Mouse (Mus musculus) myocyte (in vitro differentiated cells): Measurements from ENCODE around the gene Kansl1l. TPM values are rescaled to one million over a fixed set of nuclear protein-coding genes. Genes with fewer than 3 reads are reported as not detected.

ENCODE experiments used
- H3K27me3 ChIP-seq: one replicate; pipeline ENCODE4 v1.6.1; 2011; ENCODE audit not compliant: control insufficient read depth, insufficient read depth, insufficient read length
- H3K36me3 ChIP-seq: one replicate; pipeline ENCODE4 v1.6.1; 2011; ENCODE audit not compliant: control insufficient read depth, insufficient read depth
- H3K4me2 ChIP-seq: one replicate; pipeline ENCODE4 v1.6.1; 2011; ENCODE audit warnings: low read depth, control low read depth
- H3K4me3 ChIP-seq: one replicate; pipeline ENCODE4 v1.5.1; 2011; ENCODE audit warnings: mild to moderate bottlenecking, control low read depth, moderate library complexity
- H3K79me2 ChIP-seq: one replicate; pipeline ENCODE4 v1.6.1; 2011; ENCODE audit not compliant: control insufficient read depth, insufficient read depth
- H3ac ChIP-seq: one replicate; pipeline ENCODE4 v1.6.1; 2011; ENCODE audit not compliant: control insufficient read depth, insufficient read length
- CEBPB ChIP-seq: IDR thresholded peaks from 2 replicates; pipeline ENCODE4 v1.6.1; 2011; ENCODE audit warnings: mild to moderate bottlenecking, moderate library complexity; ENCODE audit not compliant: poor library complexity, insufficient read depth, severe bottlenecking
- E2F4 ChIP-seq: IDR thresholded peaks from one replicate; pipeline ENCODE4 v1.6.1; 2011; ENCODE audit warnings: mild to moderate bottlenecking, control low read depth, moderate library complexity; ENCODE audit not compliant: insufficient read depth
- MAX ChIP-seq: IDR thresholded peaks from one replicate; pipeline ENCODE4 v1.6.1; 2011; ENCODE audit warnings: low read depth, mild to moderate bottlenecking, control low read depth
- MYOD1 ChIP-seq, 3 experiments: IDR thresholded peaks; one replicate each; pipeline ENCODE4 v1.6.1; 2011; ENCODE audit warnings: control low read depth in 2 of 3, low read depth in 2 of 3, mild to moderate bottlenecking in 2 of 3, moderate library complexity in 1 of 3; ENCODE audit not compliant: insufficient read length in 2 of 3, control insufficient read depth in 1 of 3
- MYOG ChIP-seq, 3 experiments: IDR thresholded peaks; one replicate each; pipeline ENCODE4 v1.6.1; 2011; ENCODE audit warnings: control low read depth in 2 of 3, low read depth in 2 of 3, mild to moderate bottlenecking in 2 of 3; ENCODE audit not compliant: insufficient read length in 2 of 3, control insufficient read depth in 1 of 3, insufficient read depth in 1 of 3
- POLR2A ChIP-seq: IDR thresholded peaks from one replicate; pipeline ENCODE4 v1.6.1; 2011; ENCODE audit warnings: low read depth, mild to moderate bottlenecking, control low read depth, moderate library complexity; ENCODE audit not compliant: insufficient read length
- POLR2AphosphoS2 ChIP-seq: IDR thresholded peaks from one replicate; pipeline ENCODE4 v1.6.1; 2011; ENCODE audit warnings: low read depth, control low read depth; ENCODE audit not compliant: insufficient read length
- REST ChIP-seq: IDR thresholded peaks from one replicate; pipeline ENCODE4 v1.6.1; 2011; ENCODE audit warnings: mild to moderate bottlenecking, control low read depth, moderate library complexity; ENCODE audit not compliant: insufficient read depth, insufficient read length
- SRF ChIP-seq: IDR thresholded peaks from one replicate; pipeline ENCODE4 v1.6.1; 2011; ENCODE audit warnings: low read depth; ENCODE audit not compliant: control insufficient read depth, insufficient read length
- TCF12 ChIP-seq: IDR thresholded peaks from one replicate; pipeline ENCODE4 v1.6.1; 2011; ENCODE audit warnings: mild to moderate bottlenecking, control low read depth; ENCODE audit not compliant: poor library complexity, insufficient read depth, severe bottlenecking
- TCF3 ChIP-seq: IDR thresholded peaks from one replicate; pipeline ENCODE4 v1.6.1; 2011; ENCODE audit warnings: low read depth, control low read depth; ENCODE audit not compliant: insufficient read length
- USF1 ChIP-seq: IDR thresholded peaks from one replicate; pipeline ENCODE4 v1.6.1; 2011; ENCODE audit warnings: low read depth, mild to moderate bottlenecking, control low read depth, moderate library complexity
- polyA plus RNA-seq: library from polyadenylated mRNA; unstranded; fragments of >200 nt; fragmentation: generic; extraction: Trizol; gene quantifications from one replicate; pipeline ENCODE4 v1.2.1, GENCODE M21; 2012; ENCODE audit warnings: missing spikeins

The Kansl1l gene
- polyA plus RNA-seq, 1 experiment: 4.4 TPM

DNA sequence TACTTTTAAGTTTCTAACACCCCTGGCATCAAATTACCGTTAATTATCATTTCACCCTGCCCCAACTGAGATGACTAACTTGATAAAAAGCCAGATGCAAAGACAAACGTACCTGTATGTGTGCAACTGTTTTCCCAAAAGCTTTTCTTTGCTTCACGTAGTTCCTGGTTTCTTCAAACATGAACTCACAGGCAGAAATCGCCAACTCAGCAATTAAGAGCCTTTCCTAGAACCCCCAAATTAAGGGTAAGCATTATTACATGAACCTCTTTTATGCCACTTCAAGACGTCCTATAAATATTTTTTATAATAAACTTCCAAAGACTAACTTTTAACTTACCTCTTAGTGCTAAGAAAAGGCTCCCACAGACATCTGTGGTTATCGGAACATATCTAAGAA, 24.1 kb upstream of the Kansl1l start:
- no peak for TF ChIP-seq E2F4
- no peak for TF ChIP-seq MYOD1 (IDR thresholded peaks at IDR 0.05; ENCODE audit: control insufficient read depth in 1 of 3, insufficient read length in 2 of 3, low read depth in 2 of 3)
- no peak for TF ChIP-seq POLR2AphosphoS2
- no peak for TF ChIP-seq CEBPB
- TF ChIP-seq SRF: no peak
- TF ChIP-seq MAX: no peak
- no peak for TF ChIP-seq REST
- TF ChIP-seq POLR2A: no peak
- TF ChIP-seq MYOG (IDR thresholded peaks at IDR 0.05; ENCODE audit: control insufficient read depth in 1 of 3, insufficient read depth in 1 of 3, insufficient read length in 2 of 3, low read depth in 2 of 3): no peak
- no peak for TF ChIP-seq TCF3
- TF ChIP-seq TCF12: no peak
- TF ChIP-seq USF1: no peak
- no peaks in the 10 kb centered on the region for H3K79me2 ChIP-seq
- peaks cover 14% of the 10 kb centered on the region for H3K36me3 ChIP-seq
- no peak overlapping the region for H3K4me2 ChIP-seq
- no peak overlapping the region for H3ac ChIP-seq
- no peaks in the 10 kb centered on the region for H3K27me3 ChIP-seq
- no peak overlapping the region for H3K4me3 ChIP-seq

DNA sequence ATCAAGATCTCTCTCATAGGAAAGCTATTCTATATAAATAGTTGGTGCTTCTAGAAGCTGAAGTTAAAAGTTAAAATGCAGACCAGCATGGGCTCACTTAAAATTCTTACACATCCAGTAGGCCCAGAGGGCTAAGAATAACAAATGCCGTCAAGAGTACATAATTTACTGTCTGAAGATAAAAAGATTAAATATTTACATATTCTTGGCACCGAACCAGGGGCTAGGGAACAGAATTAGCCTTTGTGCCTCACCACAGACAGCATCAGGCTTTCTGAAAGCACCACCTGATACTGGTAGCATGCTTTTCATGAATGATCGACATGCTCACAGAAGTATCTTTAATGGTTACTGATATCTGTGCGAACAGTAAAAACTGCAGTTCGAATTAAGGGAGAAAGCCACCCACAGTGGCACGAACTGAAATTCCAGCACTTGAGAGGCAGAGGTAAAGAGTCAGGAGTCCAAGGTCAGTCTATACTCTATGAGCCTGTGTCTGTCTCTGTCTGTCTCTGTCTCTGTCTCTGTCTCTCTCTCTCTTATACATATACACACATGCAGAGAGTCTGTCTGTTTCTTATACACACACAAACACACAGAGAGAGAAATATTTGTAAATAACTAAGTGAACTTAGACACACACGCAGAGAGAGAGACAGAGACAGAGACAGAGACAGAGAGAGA, 22.5 kb upstream of the Kansl1l start:
- H3K4me2 ChIP-seq: no peak overlapping the region
- H3K36me3 ChIP-seq: peaks cover 14% of the 10 kb centered on the region
- no peak for TF ChIP-seq TCF3
- H3K79me2 ChIP-seq: no peaks in the 10 kb centered on the region
- H3ac ChIP-seq: no peak overlapping the region
- H3K4me3 ChIP-seq: no peak overlapping the region
- H3K27me3 ChIP-seq: no peaks in the 10 kb centered on the region

DNA sequence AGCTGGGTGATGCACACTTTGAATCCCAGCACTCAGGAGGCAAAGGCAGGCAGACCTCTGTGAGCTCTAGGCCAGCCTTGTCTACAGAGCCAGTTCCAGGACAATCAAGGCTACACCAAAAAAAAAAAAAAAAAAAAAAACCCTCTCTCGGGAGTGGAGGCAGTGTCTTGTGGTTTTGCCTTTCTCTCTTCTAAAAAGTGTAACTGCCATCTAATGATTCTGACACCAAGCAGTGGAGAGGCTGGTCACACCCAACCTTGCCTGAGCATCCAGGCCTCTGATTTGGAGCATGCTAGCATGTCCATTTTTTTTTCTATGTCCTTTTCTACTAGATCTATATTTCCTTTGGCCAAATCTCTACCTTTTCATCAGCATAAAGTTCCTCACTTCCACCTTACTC, 21.8 kb upstream of the Kansl1l start:
- Histone ChIP-seq H3K79me2 (no peaks in the 10 kb centered on the region), H3K4me3 (no peak overlapping the region), H3ac (no peak overlapping the region), H3K4me2 (no peak overlapping the region), H3K36me3 (peaks cover 14% of the 10 kb centered on the region), H3K27me3 (no peaks in the 10 kb centered on the region)
- TF ChIP-seq POLR2AphosphoS2 (no peak), E2F4 (no peak), SRF (no peak), MYOD1 (IDR thresholded peaks at IDR 0.05; ENCODE audit: control insufficient read depth in 1 of 3, insufficient read length in 2 of 3, low read depth in 2 of 3) (no peak), MYOG (IDR thresholded peaks at IDR 0.05; ENCODE audit: control insufficient read depth in 1 of 3, insufficient read depth in 1 of 3, insufficient read length in 2 of 3, low read depth in 2 of 3) (no peak)

- TF ChIP-seq MAX (no peak), MYOD1 (IDR thresholded peaks at IDR 0.05; ENCODE audit: control insufficient read depth in 1 of 3, insufficient read length in 2 of 3, low read depth in 2 of 3) (no peak), USF1 (no peak), POLR2AphosphoS2 (no peak), E2F4 (no peak), POLR2A (no peak), TCF12 (no peak), MYOG (IDR thresholded peaks at IDR 0.05; ENCODE audit: control insufficient read depth in 1 of 3, insufficient read depth in 1 of 3, insufficient read length in 2 of 3, low read depth in 2 of 3) (no peak), REST (no peak), TCF3 (no peak), CEBPB (no peak)
- Histone ChIP-seq H3K27me3 (no peaks in the 10 kb centered on the region), H3K36me3 (peaks cover 14% of the 10 kb centered on the region), H3K4me2 (peak overlapping the region; percentile 62), H3K4me3 (no peak overlapping the region), H3K79me2 (no peaks in the 10 kb centered on the region), H3ac (no peak overlapping the region)
Observed at GRCm38 (mm10) chr1:66838184-66839042, 21.1 kb upstream of the Kansl1l start.

GRCm38 (mm10) chr1:66837207-66837606, 19.8 kb upstream of the Kansl1l start:
- TF ChIP-seq CEBPB: no peak
- TF ChIP-seq REST: no peak
- TF ChIP-seq MAX: no peak
- no peak for TF ChIP-seq USF1

More at GRCm38 (mm10) chr1:66837207-66837606, 19.8 kb upstream of the Kansl1l start:
- Histone ChIP-seq H3K79me2 (no peaks in the 10 kb centered on the region), H3K27me3 (no peaks in the 10 kb centered on the region), H3K4me3 (no peak overlapping the region), H3K36me3 (peaks cover 11% of the 10 kb centered on the region), H3ac (no peak overlapping the region), H3K4me2 (no peak overlapping the region)
